Mouse (Mus musculus) thymus, postnatal 36 days (tissue): ENCODE results near the gene Sdhc.

Experiments
- DNase-seq, 2 experiments: peaks; one replicate each; pipeline ENCODE4 v3.0.0; 2022; ENCODE audit warnings: mixed read lengths in 2 of 2

Sdhc gene

DNA sequence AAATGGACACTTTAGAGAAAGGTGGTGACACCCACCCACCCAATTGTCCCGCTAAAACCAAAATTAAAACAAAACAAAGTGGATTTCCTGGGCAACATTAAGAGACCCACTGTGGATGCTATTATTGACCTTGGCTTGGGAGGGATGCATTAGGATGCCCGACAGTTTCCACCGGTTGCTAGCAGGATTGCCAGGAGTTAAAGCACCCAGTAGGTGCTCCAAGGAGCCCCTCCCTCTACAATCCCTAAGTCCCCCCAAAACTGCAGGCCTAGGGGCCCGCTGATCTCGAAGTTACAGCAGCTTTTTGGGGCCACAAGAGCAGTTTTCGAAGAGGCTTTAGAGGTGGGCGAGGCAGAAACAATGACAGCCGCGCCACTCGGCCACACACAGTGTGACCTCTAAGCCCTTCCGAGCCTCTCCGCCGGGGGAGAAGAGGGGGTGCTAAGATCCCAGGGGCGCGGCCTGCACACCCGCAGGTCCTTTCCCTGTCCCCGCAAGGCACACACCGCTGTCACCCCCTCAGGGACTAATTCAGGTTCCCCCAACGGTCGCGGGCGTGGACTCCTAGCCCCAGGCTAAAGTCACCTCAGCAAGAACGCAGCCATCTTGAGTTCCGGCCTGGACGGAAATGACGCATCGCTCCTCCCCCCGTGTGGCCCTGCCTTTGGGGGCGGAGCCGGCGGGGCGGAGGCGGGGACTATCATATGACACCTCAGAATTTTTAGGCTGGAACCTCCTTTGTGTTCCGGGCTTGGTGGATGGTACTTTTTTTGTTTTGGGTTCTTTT lies at the start of gene Sdhc, which contains the start of gene Mpz:
Sdhc (minus strand) TSS at position 630 of the 787 bp plus-strand sequence.
Mpz (plus strand) TSS at position 738 of the 787 bp plus-strand sequence.
- peak; percentile 94 to 97 for DNase-seq

DNA sequence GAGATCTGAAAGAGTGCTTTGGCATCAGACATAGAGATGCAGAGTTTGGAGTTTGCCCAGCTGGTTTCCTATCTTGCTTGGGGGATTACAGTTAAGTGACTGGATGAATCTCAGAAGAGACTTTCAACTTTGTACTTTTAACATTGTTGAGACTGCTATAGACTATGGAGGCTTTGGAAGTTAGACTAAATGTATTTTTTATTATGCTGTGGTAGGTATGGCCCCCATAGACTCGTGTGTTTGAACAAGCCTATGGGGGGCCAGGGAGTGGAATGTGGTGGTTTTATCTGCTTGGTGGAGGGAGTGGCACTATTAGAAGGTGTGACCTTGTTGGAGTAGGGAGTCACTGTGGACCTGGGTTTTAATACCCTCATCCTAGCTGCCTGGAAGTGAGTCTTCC lies 49.1 kb upstream of the Sdhc start:
- no peak for DNase-seq

- no peak for DNase-seq
These were observed 45.5 kb upstream of the Sdhc start, which contains the start of gene Pcp4l1 for GRCm38 (mm10) chr1:171195887-171196397. Pcp4l1 (minus strand) TSS chr1:171196268.

DNA sequence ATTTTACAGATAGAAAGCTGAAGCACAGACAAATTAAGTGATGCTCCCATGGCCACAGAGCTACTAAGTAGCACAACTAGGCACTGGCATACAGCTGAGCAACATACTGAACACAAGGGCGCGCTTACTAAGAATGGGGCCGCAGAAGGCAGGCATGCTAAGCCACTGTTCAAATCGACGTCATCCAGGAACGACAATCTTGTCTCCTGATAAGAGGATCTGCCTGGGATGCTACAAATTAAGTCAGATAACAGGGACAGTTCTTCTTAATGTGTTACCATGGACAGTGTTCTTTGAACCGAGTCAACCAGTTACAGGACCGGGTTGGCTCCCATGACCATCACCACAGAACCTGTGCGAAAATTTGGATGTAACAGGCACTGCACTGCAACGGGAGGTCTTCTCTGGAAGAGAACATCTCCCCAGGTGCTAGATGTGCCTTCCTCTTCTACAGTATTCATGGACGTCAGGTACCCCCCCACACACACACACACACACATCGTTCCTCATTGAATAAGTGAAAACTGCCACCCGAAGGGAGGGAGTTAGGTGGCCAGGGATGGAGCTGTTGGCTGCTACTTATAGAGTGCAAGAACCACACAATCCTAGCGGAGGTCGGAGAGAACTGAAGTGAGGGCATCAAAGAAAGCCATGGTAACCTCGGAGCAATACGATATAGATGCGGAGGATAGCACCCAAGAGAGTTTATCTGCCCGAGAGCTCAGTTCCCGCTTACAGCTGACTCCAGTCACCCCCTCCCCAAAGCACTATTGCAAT lies 44.8 kb upstream of the Sdhc start:
- DNase-seq = no peak

DNA sequence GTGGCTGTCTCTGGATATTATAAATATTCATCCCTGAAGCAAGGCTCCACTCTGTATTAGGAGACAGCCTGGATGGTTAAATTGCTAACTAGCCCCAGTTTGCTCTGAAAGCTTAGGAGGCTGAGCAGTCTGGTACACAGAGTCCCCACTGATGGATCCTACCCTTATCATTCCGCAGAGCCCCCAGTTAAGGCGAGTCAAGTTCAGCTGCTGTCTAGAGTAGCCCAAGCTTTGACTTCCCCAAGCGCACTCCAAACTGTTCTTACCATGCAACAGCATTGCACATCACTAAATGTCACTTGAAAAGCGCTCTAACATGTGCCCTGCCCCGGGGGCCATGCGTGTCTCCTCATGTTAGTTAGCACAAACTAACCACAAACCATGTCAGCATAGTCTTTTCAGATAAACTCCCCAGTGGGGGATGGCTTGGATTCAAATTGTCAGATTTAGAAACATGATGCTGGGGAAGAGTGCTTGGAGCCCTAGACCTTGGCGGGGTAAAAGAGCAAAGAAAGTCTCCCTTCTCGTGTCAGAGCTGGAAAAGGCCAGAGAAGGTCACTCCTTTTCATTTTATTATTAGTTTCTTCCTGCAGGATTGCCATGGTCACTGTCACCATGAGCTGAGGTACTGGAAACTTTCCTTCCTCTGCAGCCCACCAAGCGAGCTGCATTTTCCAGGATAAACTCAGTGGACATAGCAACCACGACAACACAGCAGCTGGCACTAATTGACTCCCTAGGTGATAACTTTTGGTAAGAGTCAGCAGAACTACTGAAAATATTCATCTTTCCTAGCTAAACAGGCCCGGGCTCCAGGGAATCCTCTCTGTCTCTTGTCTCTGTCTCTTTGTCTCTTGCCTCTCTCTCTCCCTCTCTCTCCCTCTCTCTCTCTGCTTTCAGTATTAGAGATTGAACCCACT lies 43.8 kb upstream of the Sdhc start:
- DNase-seq = no peak

DNA sequence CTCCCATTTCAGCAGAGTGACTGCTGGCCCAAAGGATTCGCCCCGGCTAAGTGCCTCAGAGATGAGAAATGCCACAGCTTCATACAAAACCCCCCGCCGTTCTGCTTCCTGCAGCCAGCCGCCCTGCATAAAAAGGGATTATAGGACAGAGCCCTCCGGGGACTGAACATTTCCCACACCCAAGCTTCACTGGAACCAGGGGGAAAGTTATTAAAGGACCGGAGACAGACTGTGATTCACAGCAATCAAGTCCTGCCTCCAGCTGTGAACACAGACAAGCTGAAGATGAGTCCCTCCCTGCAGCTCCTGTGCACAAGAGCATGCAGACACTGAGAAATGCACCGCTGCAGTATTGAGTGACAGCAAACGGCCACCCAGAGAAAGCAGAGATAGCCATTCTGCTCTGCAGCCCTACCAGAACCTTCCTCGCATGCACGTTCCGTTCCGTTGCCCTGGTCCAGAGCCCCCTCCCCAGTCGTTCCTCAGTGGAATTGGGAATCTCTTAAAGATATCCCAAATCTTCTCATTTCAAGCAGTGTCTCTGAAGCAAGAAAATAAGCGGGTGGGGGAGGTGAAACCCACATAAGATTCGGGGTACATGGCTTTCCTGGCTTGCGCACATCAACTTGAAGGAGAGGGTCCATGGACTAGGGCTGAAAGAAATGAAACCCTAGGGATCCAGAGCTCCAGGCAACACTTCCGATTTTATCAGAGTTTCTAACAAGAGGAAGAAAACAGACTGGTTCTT lies 42.9 kb upstream of the Sdhc start:
- DNase-seq = no peak

- DNase-seq = no peak
These were observed 41.9 kb upstream of the Sdhc start for GRCm38 (mm10) chr1:171192283-171192682.

- DNase-seq = no peak
These were observed 40.4 kb upstream of the Sdhc start for GRCm38 (mm10) chr1:171190832-171191231.

- DNase-seq = no peak
These were observed 39.2 kb upstream of the Sdhc start for GRCm38 (mm10) chr1:171189476-171190114.

DNA sequence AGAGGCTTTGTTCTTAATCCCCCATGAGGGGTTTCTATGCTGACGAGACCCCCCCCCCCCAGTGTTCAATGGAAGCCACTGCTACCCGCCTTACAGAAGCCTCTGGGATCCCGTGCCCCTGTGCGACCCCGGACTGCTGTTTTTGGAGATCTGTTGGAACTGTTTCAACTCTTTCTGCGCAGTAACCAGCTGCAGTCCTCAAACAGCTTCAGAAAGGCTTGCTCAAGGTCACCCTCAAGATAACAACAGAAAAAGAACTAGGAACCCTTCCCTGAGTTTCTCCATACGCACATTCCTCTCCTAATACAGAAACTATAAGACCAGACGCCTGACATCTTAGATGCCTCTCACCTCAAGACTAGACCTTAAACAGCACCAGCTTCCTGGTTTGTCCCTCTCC lies 38.6 kb upstream of the Sdhc start:
- DNase-seq = no peak

- DNase-seq = no peak
These were observed 37.7 kb upstream of the Sdhc start for GRCm38 (mm10) chr1:171187851-171188700.

GRCm38 (mm10) chr1:171185655-171186054 lies 35.3 kb upstream of the Sdhc start:
- no peak for DNase-seq

- DNase-seq = peak in 1 of 2 experiments; percentile 17
These were observed 33.9 kb upstream of the Sdhc start for GRCm38 (mm10) chr1:171184314-171184713.

- no peak for DNase-seq
These were observed 33.2 kb upstream of the Sdhc start for GRCm38 (mm10) chr1:171183620-171184019.

DNA sequence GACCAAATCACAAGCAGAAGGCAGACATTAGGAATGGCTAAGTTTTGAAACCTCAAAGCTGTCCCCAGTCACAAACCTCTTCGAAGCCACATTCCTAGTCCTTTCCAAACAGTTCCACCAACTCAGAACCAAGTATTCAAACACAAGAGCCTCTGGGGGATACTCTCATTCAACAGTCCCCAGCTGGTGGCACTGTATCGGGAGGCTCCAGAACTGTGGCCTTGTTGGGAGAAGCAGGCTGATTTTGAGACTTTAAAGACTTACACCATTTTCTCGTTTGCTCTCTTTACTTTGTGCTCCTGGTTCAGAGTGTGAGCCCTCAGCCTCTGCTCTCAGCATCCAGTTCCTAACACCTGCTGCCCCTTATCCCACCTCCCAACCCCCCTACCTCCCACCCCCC lies 32.6 kb upstream of the Sdhc start:
- no peak for DNase-seq

DNA sequence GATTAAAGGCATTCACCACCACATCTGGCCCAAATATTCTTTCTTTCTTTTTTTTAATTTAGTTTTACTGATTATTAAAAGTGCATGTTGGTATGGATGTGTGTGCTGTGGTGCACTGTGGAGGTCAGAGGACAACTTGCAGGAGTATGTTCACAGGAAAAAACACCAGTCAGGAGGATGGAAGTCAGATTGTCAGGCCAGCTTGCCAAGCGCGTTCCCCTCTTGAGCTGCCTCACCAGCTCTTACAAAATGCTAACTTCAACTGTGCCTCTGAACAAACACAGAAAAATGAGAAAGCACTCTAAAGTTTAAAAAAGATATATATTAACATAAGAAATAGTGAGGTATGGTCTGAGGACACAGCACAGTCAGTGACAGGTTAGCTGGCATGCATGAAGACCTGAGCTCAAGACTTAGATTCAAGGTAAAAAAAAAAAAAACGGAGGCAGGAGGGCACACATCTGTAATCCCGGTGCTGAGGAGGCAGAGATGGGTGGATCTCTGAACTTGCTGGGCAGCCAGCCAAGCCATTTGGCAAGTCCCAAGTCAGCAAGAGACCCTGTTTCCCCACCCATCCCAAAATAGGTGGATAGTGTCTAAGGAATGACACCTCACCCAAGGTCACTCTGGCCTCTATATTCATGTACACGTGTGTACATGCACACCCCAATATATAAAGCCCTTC lies 29.2 kb upstream of the Sdhc start:
- DNase-seq = no peak

DNA sequence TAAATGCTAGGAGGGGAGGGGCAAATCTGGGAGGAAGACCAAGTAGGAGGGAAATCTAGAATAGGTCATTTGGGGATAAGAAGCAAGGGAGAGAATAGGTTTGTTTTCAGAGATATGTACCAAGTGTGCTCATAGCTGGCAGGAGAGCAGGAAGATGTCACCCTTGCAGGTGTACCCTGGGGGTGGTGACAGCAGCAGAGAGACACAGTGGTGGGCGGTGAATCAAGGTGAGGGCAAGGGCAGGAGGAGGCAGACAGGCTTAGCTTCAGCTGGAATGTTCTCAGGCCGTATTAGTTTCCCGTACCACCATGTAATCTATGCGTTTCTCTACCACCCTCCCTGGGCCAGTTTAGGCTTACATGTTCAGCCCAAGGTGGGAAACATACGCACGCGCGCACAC lies 22.4 kb upstream of the Sdhc start:
- no peak for DNase-seq

- DNase-seq = no peak
These were observed 20.7 kb upstream of the Sdhc start for GRCm38 (mm10) chr1:171171138-171171537.

DNA sequence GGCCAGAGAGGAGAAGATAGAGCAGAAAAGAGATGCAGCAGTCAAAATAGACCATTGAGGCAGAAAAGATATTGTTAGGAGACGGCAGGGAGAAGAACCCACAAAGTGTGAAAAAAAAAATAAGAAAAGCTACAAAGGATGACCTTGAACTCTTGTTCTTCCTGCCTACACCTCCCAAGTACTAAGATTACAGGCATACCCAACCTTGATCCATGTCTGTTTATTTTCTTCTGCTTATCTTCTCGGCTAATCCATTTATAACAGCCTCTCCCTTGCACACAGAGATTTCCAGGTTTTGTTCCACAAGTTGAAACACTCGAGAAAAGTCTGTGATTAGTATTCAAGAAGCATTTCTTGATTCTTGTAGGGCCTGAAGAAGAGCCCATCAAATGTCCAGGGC lies 19.5 kb upstream of the Sdhc start:
- DNase-seq = no peak

DNA sequence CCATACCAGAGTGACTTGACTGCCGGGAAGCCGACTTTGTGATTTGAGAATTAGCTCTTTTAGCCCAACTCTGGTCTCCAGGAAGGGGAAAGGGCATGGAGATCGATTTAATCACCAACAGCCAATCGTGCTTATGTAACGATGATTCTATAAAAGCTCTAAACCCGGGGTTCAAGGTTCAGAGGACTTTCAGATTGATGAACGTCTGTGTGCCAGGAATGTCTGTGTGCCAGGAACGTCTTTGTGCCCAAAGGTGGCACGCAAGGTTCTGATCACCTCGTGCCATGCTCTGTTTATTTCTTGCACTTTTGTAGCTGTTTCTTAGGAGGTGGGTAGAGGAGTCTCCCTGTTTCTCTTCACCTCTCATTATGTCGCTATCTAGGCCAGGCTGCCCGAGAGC lies 18.5 kb upstream of the Sdhc start:
- DNase-seq = no peak
